Mouse (Mus musculus): ENCODE measurements around the gene H2-DMb1. TPM values are rescaled to one million over a fixed set of nuclear protein-coding genes. Genes with fewer than 3 reads are reported as not detected.

H2-DMb1 gene
- polyA plus RNA-seq, 1 experiment: not detected

- TF ChIP-seq USF1 (IDR thresholded peaks at IDR 0.05; ENCODE audit: low read depth) (no peak), MAX (IDR thresholded peaks at IDR 0.05) (no peak), CEBPB (IDR thresholded peaks at IDR 0.05; ENCODE audit: low read depth) (no peak), MYOD1 (IDR thresholded peaks at IDR 0.05; ENCODE audit: control insufficient read depth, insufficient read length, low read depth) (no peak), MYOG (IDR thresholded peaks at IDR 0.05; ENCODE audit: control insufficient read depth, extremely low read depth, insufficient read length) (no peak), FOSL1 (IDR thresholded peaks at IDR 0.05; ENCODE audit: insufficient read depth, low read length, poor library complexity, severe bottlenecking) (no peak), CTCF (IDR thresholded peaks at IDR 0.05; ENCODE audit: control insufficient read depth, insufficient read depth, insufficient read length) (no peak)
- Histone ChIP-seq H3K79me2 (ENCODE audit: control insufficient read depth, insufficient read depth) (peaks cover 23% of the 10 kb centered on the region), H3ac (ENCODE audit: control insufficient read depth, insufficient read length, low read depth) (no peak overlapping the region), H3K36me3 (ENCODE audit: control insufficient read depth, insufficient read depth) (peaks cover 51% of the 10 kb centered on the region), H3K4me3 (ENCODE audit: insufficient read depth, poor library complexity, severe bottlenecking) (no peak overlapping the region), H3K27me3 (ENCODE audit: control insufficient read depth, insufficient read depth, insufficient read length) (no peaks in the 10 kb centered on the region), H3K79me3 (ENCODE audit: low read depth) (peaks cover 10% of the 10 kb centered on the region)
Observed at GRCm38 (mm10) chr17:34109038-34109805, 43.6 kb upstream of the H2-DMb1 start.

- no peaks in the 10 kb centered on the region for H3K27me3 ChIP-seq (ENCODE audit: control insufficient read depth, insufficient read depth, insufficient read length)
- H3ac ChIP-seq (ENCODE audit: control insufficient read depth, insufficient read length, low read depth): no peak overlapping the region
- peaks cover 15% of the 10 kb centered on the region for H3K79me3 ChIP-seq (ENCODE audit: low read depth)
- peaks cover 29% of the 10 kb centered on the region for H3K79me2 ChIP-seq (ENCODE audit: control insufficient read depth, insufficient read depth)
- TF ChIP-seq MAX (IDR thresholded peaks at IDR 0.05): no peak
- TF ChIP-seq MYOG (IDR thresholded peaks at IDR 0.05; ENCODE audit: control insufficient read depth, extremely low read depth, insufficient read length): no peak
- no peak for TF ChIP-seq CEBPB (IDR thresholded peaks at IDR 0.05; ENCODE audit: low read depth)
- no peak for TF ChIP-seq FOSL1 (IDR thresholded peaks at IDR 0.05; ENCODE audit: insufficient read depth, low read length, poor library complexity, severe bottlenecking)
- no peak for TF ChIP-seq MYOD1 (IDR thresholded peaks at IDR 0.05; ENCODE audit: control insufficient read depth, insufficient read length, low read depth)
- no peak for TF ChIP-seq CTCF (IDR thresholded peaks at IDR 0.05; ENCODE audit: control insufficient read depth, insufficient read depth, insufficient read length)
- no peak for TF ChIP-seq USF1 (IDR thresholded peaks at IDR 0.05; ENCODE audit: low read depth)
- peaks cover 57% of the 10 kb centered on the region for H3K36me3 ChIP-seq (ENCODE audit: control insufficient read depth, insufficient read depth)
- no peak overlapping the region for H3K4me3 ChIP-seq (ENCODE audit: insufficient read depth, poor library complexity, severe bottlenecking)
Observed at GRCm38 (mm10) chr17:34109806-34110195, 43.1 kb upstream of the H2-DMb1 start.

GRCm38 (mm10) chr17:34110309-34110708 is 42.6 kb upstream of the H2-DMb1 start:
- no peaks in the 10 kb centered on the region for H3K27me3 ChIP-seq (ENCODE audit: control insufficient read depth, insufficient read depth, insufficient read length)
- no peak overlapping the region for H3K4me3 ChIP-seq (ENCODE audit: insufficient read depth, poor library complexity, severe bottlenecking)
- peaks cover 20% of the 10 kb centered on the region for H3K79me3 ChIP-seq (ENCODE audit: low read depth)
- peaks cover 62% of the 10 kb centered on the region for H3K36me3 ChIP-seq (ENCODE audit: control insufficient read depth, insufficient read depth)
- H3ac ChIP-seq (ENCODE audit: control insufficient read depth, insufficient read length, low read depth): no peak overlapping the region
- peaks cover 34% of the 10 kb centered on the region for H3K79me2 ChIP-seq (ENCODE audit: control insufficient read depth, insufficient read depth)
- TF ChIP-seq FOSL1 (IDR thresholded peaks at IDR 0.05; ENCODE audit: insufficient read depth, low read length, poor library complexity, severe bottlenecking): no peak
- TF ChIP-seq CEBPB (IDR thresholded peaks at IDR 0.05; ENCODE audit: low read depth): no peak
- no peak for TF ChIP-seq MYOG (IDR thresholded peaks at IDR 0.05; ENCODE audit: control insufficient read depth, extremely low read depth, insufficient read length)
- TF ChIP-seq MAX (IDR thresholded peaks at IDR 0.05): no peak
- TF ChIP-seq CTCF (IDR thresholded peaks at IDR 0.05; ENCODE audit: control insufficient read depth, insufficient read depth, insufficient read length): no peak
- TF ChIP-seq MYOD1 (IDR thresholded peaks at IDR 0.05; ENCODE audit: control insufficient read depth, insufficient read length, low read depth): no peak
- TF ChIP-seq USF1 (IDR thresholded peaks at IDR 0.05; ENCODE audit: low read depth): no peak

- Histone ChIP-seq H3K36me3 (ENCODE audit: control insufficient read depth, insufficient read depth) (peaks cover 97% of the 10 kb centered on the region), H3K27me3 (ENCODE audit: control insufficient read depth, insufficient read depth, insufficient read length) (no peaks in the 10 kb centered on the region), H3K4me3 (ENCODE audit: insufficient read depth, poor library complexity, severe bottlenecking) (no peak overlapping the region), H3K79me2 (ENCODE audit: control insufficient read depth, insufficient read depth) (peaks cover 72% of the 10 kb centered on the region), H3K79me3 (ENCODE audit: low read depth) (peaks cover 57% of the 10 kb centered on the region), H3ac (ENCODE audit: control insufficient read depth, insufficient read length, low read depth) (no peak overlapping the region)
- TF ChIP-seq CTCF (IDR thresholded peaks at IDR 0.05; ENCODE audit: control insufficient read depth, insufficient read depth, insufficient read length) (no peak), FOSL1 (IDR thresholded peaks at IDR 0.05; ENCODE audit: insufficient read depth, low read length, poor library complexity, severe bottlenecking) (no peak), USF1 (IDR thresholded peaks at IDR 0.05; ENCODE audit: low read depth) (no peak)
Observed at GRCm38 (mm10) chr17:34114114-34114513, 38.8 kb upstream of the H2-DMb1 start.

GRCm38 (mm10) chr17:34116736-34117370 is 36.0 kb upstream of the H2-DMb1 start:
- H3K36me3 ChIP-seq (ENCODE audit: control insufficient read depth, insufficient read depth): peaks cover 73% of the 10 kb centered on the region
- no peaks in the 10 kb centered on the region for H3K27me3 ChIP-seq (ENCODE audit: control insufficient read depth, insufficient read depth, insufficient read length)
- TF ChIP-seq FOSL1 (IDR thresholded peaks at IDR 0.05; ENCODE audit: insufficient read depth, low read length, poor library complexity, severe bottlenecking): no peak
- no peak for TF ChIP-seq MAX (IDR thresholded peaks at IDR 0.05)
- no peak for TF ChIP-seq CTCF (IDR thresholded peaks at IDR 0.05; ENCODE audit: control insufficient read depth, insufficient read depth, insufficient read length)
- TF ChIP-seq MYOG (IDR thresholded peaks at IDR 0.05; ENCODE audit: control insufficient read depth, extremely low read depth, insufficient read length): no peak
- TF ChIP-seq USF1 (IDR thresholded peaks at IDR 0.05; ENCODE audit: low read depth): no peak
- no peak for TF ChIP-seq MYOD1 (IDR thresholded peaks at IDR 0.05; ENCODE audit: control insufficient read depth, insufficient read length, low read depth)
- TF ChIP-seq CEBPB (IDR thresholded peaks at IDR 0.05; ENCODE audit: low read depth): no peak
- peaks cover 97% of the 10 kb centered on the region for H3K79me2 ChIP-seq (ENCODE audit: control insufficient read depth, insufficient read depth)
- H3K79me3 ChIP-seq (ENCODE audit: low read depth): peaks cover 67% of the 10 kb centered on the region
- peak overlapping the region; percentile 86 for H3K4me3 ChIP-seq (ENCODE audit: insufficient read depth, poor library complexity, severe bottlenecking)
- peak overlapping the region; percentile 84 for H3ac ChIP-seq (ENCODE audit: control insufficient read depth, insufficient read length, low read depth)

All from C2C12 (cell line).